Mouse (Mus musculus): ENCODE data around the gene Prss45. TPM values are rescaled to one million over a fixed set of nuclear protein-coding genes. Genes with fewer than 3 reads are reported as not detected.

Gene Prss45
- polyA plus RNA-seq, 1 experiment, result not detected

GRCm38 (mm10) chr9:110890026-110890783, 55.8 kb downstream of the Prss45 start:
- no peak for DNase-seq (ENCODE audit: low read depth, low spot score)
- WGBS, result 16% methylated on average over 21 of the region's 21 CpGs

Other genes starting within 250 kb of the Prss45 start
- gene Nradd, start 210.1 kb upstream of the Prss45 start, polyA plus RNA-seq (2012; rRNA removed), result 4.9 and 5.7 TPM in 2 replicates
- 19.3 and 25.2 TPM in 2 replicates for gene Nbeal2, start 180.4 kb upstream of the Prss45 start, polyA plus RNA-seq (2012; rRNA removed)
- 128 and 129 TPM in 2 replicates for gene Ccdc12, start 178.1 kb upstream of the Prss45 start, polyA plus RNA-seq (2012; rRNA removed)
- gene Myl3, start 92.7 kb upstream of the Prss45 start, polyA plus RNA-seq (2012; rRNA removed), result 0.17 TPM in 1 of 2 replicates, not detected in the other
- gene Pth1r, start 87.4 kb upstream of the Prss45 start, polyA plus RNA-seq (2012; rRNA removed), result 7.9 and 8.8 TPM in 2 replicates
- gene Prss42, start 36.4 kb upstream of the Prss45 start, polyA plus RNA-seq (2012; rRNA removed), result not detected in 2 replicates
- gene Prss44, start 20.6 kb upstream of the Prss45 start, polyA plus RNA-seq (2012; rRNA removed), result not detected in 2 replicates
- gene Prss43, start 7.9 kb upstream of the Prss45 start, polyA plus RNA-seq (2012; rRNA removed), result not detected in 2 replicates
- not detected in 2 replicates for gene Prss46, start 9.9 kb downstream of the Prss45 start, polyA plus RNA-seq (2012; rRNA removed)
- not detected in 2 replicates for gene Prss50, start 23.4 kb downstream of the Prss45 start, polyA plus RNA-seq (2012; rRNA removed)
- gene Als2cl, start 45.3 kb downstream of the Prss45 start, polyA plus RNA-seq (2012; rRNA removed), result 7.7 and 19.7 TPM in 2 replicates
- 0.26 and 0.37 TPM in 2 replicates for gene Tmie, start 45.5 kb downstream of the Prss45 start, polyA plus RNA-seq (2012; rRNA removed)
- gene Fam240a, start 82.3 kb downstream of the Prss45 start, polyA plus RNA-seq (2012; rRNA removed), result not detected in 2 replicates
- not detected in 2 replicates for gene Tdgf1, start 111.6 kb downstream of the Prss45 start, polyA plus RNA-seq (2012; rRNA removed)
- 0.02 and 0.07 TPM in 2 replicates for gene Lrrc2, start 117.0 kb downstream of the Prss45 start, polyA plus RNA-seq (2012; rRNA removed)
- gene Rtp3, start 156.0 kb downstream of the Prss45 start, polyA plus RNA-seq (2012; rRNA removed), result 0.98 and 1.8 TPM in 2 replicates
- gene Ltf, start 184.7 kb downstream of the Prss45 start, polyA plus RNA-seq (2012; rRNA removed), result 0.85 and 1.1 TPM in 2 replicates
- 3.6 and 4.8 TPM in 2 replicates for gene Ccrl2, start 222.9 kb downstream of the Prss45 start, polyA plus RNA-seq (2012; rRNA removed)

Data from large intestine, adult 2 months (tissue).